Mouse (Mus musculus) heart, adult 2 months (tissue): ENCODE data around the gene Map4k2. TPM values are rescaled to one million over a fixed set of nuclear protein-coding genes. Genes with fewer than 3 reads are reported as not detected.

ENCODE experiments used
- DNase-seq, 2 experiments: peaks; one replicate each; pipeline ENCODE4 v3.0.0; 2021
- H3K27ac ChIP-seq: fragments of 200-600 bp; 2 replicates; pipeline ENCODE4 v1.8.1; 2022
- H3K27me3 ChIP-seq: fragments of 200-500 bp; 2 replicates; pipeline ENCODE4 v1.6.1; 2012; ENCODE audit warnings: mild to moderate bottlenecking, low read length, inconsistent platforms, mixed read lengths; ENCODE audit not compliant: control insufficient read depth, insufficient read depth
- H3K36me3 ChIP-seq: fragments of 200-500 bp; 2 replicates; pipeline ENCODE4 v1.6.1; 2012; ENCODE audit warnings: low read length, inconsistent platforms; ENCODE audit not compliant: control insufficient read depth, insufficient read depth
- H3K4me1 ChIP-seq: fragments of 200-500 bp; 2 replicates; pipeline ENCODE4 v1.6.1; 2011; ENCODE audit warnings: low read length; ENCODE audit not compliant: control insufficient read depth, insufficient read depth
- H3K4me3 ChIP-seq: fragments of 200-600 bp; 2 replicates; pipeline ENCODE4 v1.8.1; 2022
- H3K79me2 ChIP-seq: fragments of 200-500 bp; replicated peaks from 2 replicates; pipeline ENCODE4 v1.6.1; 2012; ENCODE audit warnings: mild to moderate bottlenecking, inconsistent platforms, low read length, moderate library complexity, mixed read lengths; ENCODE audit not compliant: control insufficient read depth, insufficient read depth
- H3K9ac ChIP-seq: fragments of 200-500 bp; 2 replicates; pipeline ENCODE4 v1.6.1; 2012; ENCODE audit warnings: low read depth, mild to moderate bottlenecking, control low read depth, inconsistent platforms, low read length, mixed read lengths
- CTCF ChIP-seq: fragments of 200-600 bp; IDR thresholded peaks from 2 replicates; pipeline ENCODE4 v1.8.1; 2022; ENCODE audit warnings: antibody characterized with exemption, mild to moderate bottlenecking, moderate library complexity
- EP300 ChIP-seq: fragments of 200-500 bp; IDR thresholded peaks from 2 replicates; pipeline ENCODE4 v1.6.1; 2011; ENCODE audit warnings: low read depth, low read length, control low read depth; ENCODE audit not compliant: insufficient read depth
- POLR2A ChIP-seq: fragments of 200-500 bp; IDR thresholded peaks from 2 replicates; pipeline ENCODE4 v1.6.1; 2011; ENCODE audit warnings: mild to moderate bottlenecking, low read depth, low read length, control low read depth; ENCODE audit not compliant: insufficient read depth
- WGBS: fragments of 180-500 bp; shearing (Covaris S2); methylation state at CpG from one replicate; pipeline ENCODE4 v1.1.7; 2018; 5-methylcytosine and 5-hydroxymethylcytosine counted together
- intact Hi-C: fragments of 180-260 bp; cut with DNase I; formaldehyde crosslinking; loops from one replicate; pipeline ENCODE4 v1.15.1; 2025
- polyA plus RNA-seq: library from polyadenylated mRNA; depleted of rRNA; stranded (reverse); fragments of >200 nt; gene quantifications from 2 replicates; pipeline ENCODE4 v1.2.3, GENCODE M21; 2012
- total RNA-seq, 2 experiments: library from RNA; stranded (reverse); gene quantifications; 2 replicates each; pipeline ENCODE4 v1.2.3; 2021

The Map4k2 gene
- total and polyA plus RNA-seq, 3 experiments: 36.1 to 88.9 (median 38.4) TPM

DNA sequence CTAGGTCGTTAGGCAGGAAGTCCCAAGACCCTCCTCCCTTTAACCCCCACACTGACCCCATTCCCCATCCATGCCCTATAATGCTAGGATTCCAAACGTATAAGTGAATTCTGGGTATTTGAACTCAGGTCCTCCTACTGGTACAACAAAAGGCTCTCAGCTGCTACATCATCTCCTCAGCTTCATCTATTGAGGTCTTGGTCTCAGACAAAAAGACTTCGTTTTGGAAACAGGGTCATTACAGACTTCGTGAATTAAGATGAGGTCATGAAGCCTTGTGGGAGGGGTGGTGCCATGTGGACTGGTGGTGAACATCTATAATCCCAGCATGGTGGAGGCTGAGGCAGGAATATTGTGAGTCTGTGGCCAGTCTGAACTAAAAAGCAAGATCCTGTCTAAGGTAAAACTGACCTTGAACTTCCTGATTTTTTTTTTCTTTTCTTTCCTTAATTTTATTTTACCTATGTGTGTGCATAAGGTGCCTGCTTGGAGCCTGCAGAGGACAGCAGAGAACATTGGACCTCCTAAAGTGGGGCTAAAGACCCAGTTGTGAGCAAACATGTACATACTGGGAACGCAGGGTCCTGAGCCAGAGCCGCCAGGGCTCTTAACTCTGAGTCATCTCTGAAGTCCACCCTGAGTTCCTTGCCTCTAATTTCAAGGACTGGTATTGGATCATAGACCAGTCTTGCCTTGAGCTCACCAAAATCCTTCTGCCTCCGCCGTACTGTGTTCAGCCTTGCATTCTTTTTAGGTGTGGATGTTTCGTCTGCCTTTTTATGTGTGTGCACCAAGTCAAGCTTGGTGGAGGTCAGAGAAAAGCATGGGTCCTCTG lies 7.0 kb upstream of the Map4k2 start:
- Histone ChIP-seq H3K4me3 (no peak overlapping the region; the same call in 1 of the 2 replicates), H3K9ac (peak overlapping the region; percentile 31; the same call in 1 of the 2 replicates), H3K4me1 (peaks cover 7% of the 10 kb centered on the region), H3K27ac (peak overlapping the region; percentile 74), H3K79me2 (no peaks in the 10 kb centered on the region; the same call in 1 of the 2 replicates), H3K36me3 (no peaks in the 10 kb centered on the region), H3K27me3 (no peaks in the 10 kb centered on the region)
- no peak for DNase-seq
- intact Hi-C loops: loop anchor here (10.0 kb wide), 2 partner anchors 249 to 369 kb away; partner anchors contain the start of genes Cdca5, Gm28374, Pola2 and Tmem262
- TF ChIP-seq EP300 (no peak), POLR2A (no peak), CTCF (no peak)
- 62% methylated on average over 9 of the region's 9 CpGs for WGBS

DNA sequence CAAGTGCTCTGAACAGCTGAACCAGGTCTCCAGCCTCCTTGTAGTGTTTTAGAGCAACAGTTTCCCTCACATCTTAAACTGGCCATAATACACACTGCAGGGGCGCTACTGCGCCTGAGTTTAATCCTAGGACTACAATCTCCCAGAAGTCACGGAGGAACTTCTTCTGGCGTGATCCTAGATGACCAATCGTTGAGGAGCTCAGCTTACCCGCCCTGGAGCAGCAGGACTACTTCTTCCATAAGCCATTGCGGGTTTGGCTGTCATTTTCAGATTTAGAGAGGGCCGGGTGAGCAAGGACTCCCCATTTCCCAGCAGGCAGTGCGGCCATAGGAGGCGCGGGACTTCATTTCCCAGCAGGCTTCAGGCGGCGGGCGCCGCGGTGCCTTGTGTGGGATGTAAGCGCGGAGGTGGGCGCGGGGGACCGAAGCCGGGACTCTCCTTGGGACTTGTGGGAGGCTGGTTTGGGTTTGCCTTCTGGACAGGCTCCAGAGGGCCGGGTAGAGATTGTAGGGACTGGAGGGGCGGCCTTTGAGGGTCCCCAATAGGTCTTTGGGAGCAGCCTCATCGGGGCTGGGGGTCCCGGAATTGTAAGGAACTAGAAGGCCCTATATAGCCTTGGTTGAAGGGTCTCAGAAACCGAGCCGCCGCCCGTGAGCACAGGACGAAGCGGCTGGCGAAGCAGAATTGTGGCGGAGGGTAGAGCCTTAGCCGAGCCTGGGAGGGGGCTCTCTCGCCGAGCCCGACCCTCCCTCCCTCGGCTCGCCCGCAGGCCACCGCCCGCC lies 6.1 kb upstream of the Map4k2 start, which contains the start of gene Men1:
TSS of gene Men1 (plus strand) at position 307 of the 785 bp plus-strand sequence.
- no peaks in the 10 kb centered on the region; the same call in 1 of the 2 replicates for H3K79me2 ChIP-seq
- WGBS: under 1% methylated on average over 43 of the region's 43 CpGs
- TF ChIP-seq EP300 (0 out of 2 replicates have a peak, but pooled peaks have one; percentile 42), CTCF (peak; percentile 73), POLR2A (peak; percentile 75)

GRCm38 (mm10) chr19:6335458-6335827 lies 5.5 kb upstream of the Map4k2 start:
- Histone ChIP-seq H3K27me3 (no peaks in the 10 kb centered on the region), H3K9ac (peak overlapping the region; percentile 83), H3K36me3 (no peaks in the 10 kb centered on the region), H3K79me2 (no peaks in the 10 kb centered on the region; the same call in 1 of the 2 replicates), H3K4me3 (peak overlapping the region; percentile 97), H3K27ac (peak overlapping the region; percentile 79), H3K4me1 (peaks cover 9% of the 10 kb centered on the region)
- TF ChIP-seq CTCF (no peak), EP300 (no peak), POLR2A (no peak)
- intact Hi-C loops: loop anchor here (10.0 kb wide), 2 partner anchors 251 to 371 kb away; partner anchors contain the start of genes Cdca5, Gm28374, Pola2 and Tmem262
- under 1% methylated on average over 25 of the region's 25 CpGs for WGBS
- no peak for DNase-seq

More for the DNA sequence above, 6.1 kb upstream of the Map4k2 start, which contains the start of gene Men1:
- H3K27ac ChIP-seq: peak within 1 kb of the TSS; percentile 79
- peak within 1 kb of the TSS; percentile 83 for H3K9ac ChIP-seq
- peaks cover 9% of the 10 kb centered on the region for H3K4me1 ChIP-seq
- no peaks in the 10 kb centered on the region for H3K36me3 ChIP-seq
- H3K4me3 ChIP-seq: peak within 1 kb of the TSS; percentile 97
- intact Hi-C loops: loop anchor here (10.0 kb wide), 2 partner anchors 250 to 370 kb away; partner anchors contain the start of genes Cdca5, Gm28374, Pola2 and Tmem262
- no peaks in the 10 kb centered on the region for H3K27me3 ChIP-seq
- peak; percentile 92 to 96 for DNase-seq

- H3K27me3 ChIP-seq: no peaks in the 10 kb centered on the region
- H3K36me3 ChIP-seq: no peaks in the 10 kb centered on the region
- no peak for DNase-seq
- no peak overlapping the region for H3K27ac ChIP-seq
- peaks cover 7% of the 10 kb centered on the region for H3K4me1 ChIP-seq
- H3K4me3 ChIP-seq: no peak overlapping the region
- intact Hi-C loops: loop anchor here (10.0 kb wide), 2 partner anchors 252 to 372 kb away; partner anchors contain the start of genes Cdca5, Gm28374, Pola2 and Tmem262
- H3K79me2 ChIP-seq: no peaks in the 10 kb centered on the region; the same call in 1 of the 2 replicates
- TF ChIP-seq EP300 (no peak), POLR2A (no peak), CTCF (no peak)
- WGBS: 95% methylated on average over 10 of the region's 10 CpGs
- H3K9ac ChIP-seq: no peak overlapping the region
Measured at GRCm38 (mm10) chr19:6336920-6337319, 4.0 kb upstream of the Map4k2 start.

DNA sequence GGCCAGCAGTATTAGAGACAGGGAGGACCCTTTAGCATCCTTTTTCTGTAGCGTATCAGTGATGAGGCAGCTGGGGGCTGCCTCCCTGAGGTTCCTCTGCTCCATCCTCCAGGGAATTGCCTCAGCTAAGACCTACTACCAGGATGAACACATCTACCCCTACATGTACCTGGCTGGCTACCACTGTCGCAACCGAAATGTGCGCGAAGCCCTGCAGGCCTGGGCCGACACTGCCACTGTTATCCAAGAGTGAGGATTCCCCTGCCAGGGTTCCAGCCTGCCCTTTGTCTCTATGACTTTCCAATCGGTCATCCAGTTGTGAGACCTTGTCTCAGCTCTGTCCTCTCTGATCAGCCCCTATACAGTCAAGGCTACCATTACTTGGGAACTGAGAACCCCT lies 2.8 kb upstream of the Map4k2 start:
- intact Hi-C loops: loop anchor here (10.0 kb wide), 2 partner anchors 253 to 373 kb away; partner anchors contain the start of genes Cdca5, Gm28374, Pola2 and Tmem262
- WGBS: 93% methylated on average over 7 of the region's 7 CpGs
- H3K4me1 ChIP-seq: peaks cover 8% of the 10 kb centered on the region

More for the DNA sequence above, 2.8 kb upstream of the Map4k2 start:
- Histone ChIP-seq H3K27ac (no peak overlapping the region), H3K27me3 (no peaks in the 10 kb centered on the region), H3K9ac (no peak overlapping the region), H3K4me3 (no peak overlapping the region), H3K79me2 (no peaks in the 10 kb centered on the region; the same call in 1 of the 2 replicates), H3K36me3 (no peaks in the 10 kb centered on the region)
- DNase-seq: no peak
- no peak for TF ChIP-seq POLR2A
- TF ChIP-seq CTCF: no peak
- no peak for TF ChIP-seq EP300
